Mouse (Mus musculus) CH12.LX (cell line): Measurements from ENCODE around the gene Sstr4. TPM values are rescaled to one million over a fixed set of nuclear protein-coding genes. Genes with fewer than 3 reads are reported as not detected.

Source experiments
- DNase-seq: peaks from one replicate; pipeline ENCODE4 v3.0.0-alpha.2; 2013; ENCODE audit errors: extremely low read depth
- H3K27ac ChIP-seq: 2 replicates; pipeline ENCODE4 v1.5.1; 2012; ENCODE audit warnings: low read depth, mild to moderate bottlenecking, control low read depth, moderate library complexity; ENCODE audit not compliant: insufficient read depth
- H3K27me3 ChIP-seq: replicated peaks from 2 replicates; pipeline ENCODE3; 2012; ENCODE audit warnings: inconsistent platforms
- H3K36me3 ChIP-seq, 2 experiments: replicated peaks in 1 of 2; 2 replicates each; pipeline versions ENCODE3 to v1.6.1; 2012; ENCODE audit warnings: inconsistent platforms in 1 of 2, low read length in 1 of 2, mild to moderate bottlenecking in 1 of 2, mixed read lengths in 1 of 2, moderate library complexity in 1 of 2; ENCODE audit not compliant: control insufficient read depth in 1 of 2, insufficient read depth in 1 of 2
- H3K4me1 ChIP-seq, 2 experiments: 2 replicates each; pipeline ENCODE4 v1.6.1; 2012; ENCODE audit warnings: inconsistent platforms in 1 of 2, moderate library complexity in 1 of 2; ENCODE audit not compliant: insufficient read depth in 2 of 2, control insufficient read depth in 1 of 2
- H3K4me2 ChIP-seq: 2 replicates; pipeline ENCODE4 v1.6.1; 2012; ENCODE audit warnings: low read depth, mild to moderate bottlenecking, control low read depth; ENCODE audit not compliant: poor library complexity, insufficient read depth, severe bottlenecking
- H3K4me3 ChIP-seq, 3 experiments: fragments of 150-350 bp in 1 of 3; sonication (generic) in 1 of 3; replicated peaks in 1 of 3; 2 replicates each; pipeline versions ENCODE3 to v1.5.1; 2011 to 2012; ENCODE audit warnings: low read depth in 2 of 3, low read length in 2 of 3, mild to moderate bottlenecking in 2 of 3, moderate library complexity in 2 of 3, control low read depth in 1 of 3, improper control_type of control experiment in 1 of 3, inconsistent platforms in 1 of 3, mixed read lengths in 1 of 3; ENCODE audit not compliant: poor library complexity in 1 of 3
- H3K79me2 ChIP-seq: replicated peaks from 2 replicates; pipeline ENCODE4 v1.6.1; 2012; ENCODE audit warnings: mild to moderate bottlenecking, moderate library complexity; ENCODE audit not compliant: control insufficient read depth, poor library complexity, insufficient read depth, severe bottlenecking; ENCODE audit errors: extremely low read depth
- H3K9ac ChIP-seq: 2 replicates; pipeline ENCODE4 v1.6.1; 2012; ENCODE audit warnings: low read depth, mild to moderate bottlenecking, control low read depth, moderate library complexity; ENCODE audit not compliant: insufficient read depth
- H3K9me3 ChIP-seq: replicated peaks from 2 replicates; pipeline ENCODE3; 2012; ENCODE audit warnings: low read length, inconsistent platforms, mixed read lengths
- BHLHE40 ChIP-seq: IDR thresholded peaks from 2 replicates; pipeline ENCODE4 v1.6.1; 2011; ENCODE audit warnings: mild to moderate bottlenecking, low read depth, low read length, improper control_type of control experiment
- CHD2 ChIP-seq: IDR thresholded peaks from 2 replicates; pipeline ENCODE4 v1.6.1; 2011; ENCODE audit warnings: low read length, improper control_type of control experiment
- CTCF ChIP-seq, 2 experiments: IDR thresholded peaks in 1 of 2; conservative IDR thresholded peaks in 1 of 2; 2 replicates each; pipeline ENCODE4 v1.5.1; 2011 to 2012; ENCODE audit warnings: low read depth in 2 of 2, low read length in 2 of 2, improper control_type of control experiment in 1 of 2, inconsistent platforms in 1 of 2, mild to moderate bottlenecking in 1 of 2, moderate library complexity in 1 of 2
- EP300 ChIP-seq: IDR thresholded peaks from 2 replicates; pipeline ENCODE4 v1.6.1; 2011; ENCODE audit warnings: low read length, improper control_type of control experiment
- ETS1 ChIP-seq: conservative IDR thresholded peaks from 2 replicates; pipeline ENCODE4 v1.6.1; 2012; ENCODE audit warnings: low read depth, mild to moderate bottlenecking, inconsistent platforms, low read length, improper control_type of control experiment, moderate library complexity
- MAFK ChIP-seq: IDR thresholded peaks from 2 replicates; pipeline ENCODE4 v1.6.1; 2011; ENCODE audit warnings: low read length, improper control_type of control experiment; ENCODE audit not compliant: insufficient replicate concordance
- MAX ChIP-seq: IDR thresholded peaks from 2 replicates; pipeline ENCODE4 v1.6.1; 2011; ENCODE audit warnings: low read length, improper control_type of control experiment
- MAZ ChIP-seq: IDR thresholded peaks from 2 replicates; pipeline ENCODE4 v1.6.1; 2012; ENCODE audit warnings: low read depth, mild to moderate bottlenecking, inconsistent platforms, low read length, improper control_type of control experiment, moderate library complexity
- MEF2A ChIP-seq: IDR thresholded peaks from 2 replicates; pipeline ENCODE4 v1.6.1; 2014; ENCODE audit warnings: low read depth, mild to moderate bottlenecking, inconsistent platforms, low read length, improper control_type of control experiment, borderline replicate concordance
- MXI1 ChIP-seq: IDR thresholded peaks from 2 replicates; pipeline ENCODE4 v1.6.1; 2011; ENCODE audit warnings: mild to moderate bottlenecking, low read depth, low read length, improper control_type of control experiment
- MYC ChIP-seq: IDR thresholded peaks from 2 replicates; pipeline ENCODE4 v1.6.1; 2011; ENCODE audit warnings: low read depth, mild to moderate bottlenecking, improper control_type of control experiment, low read length
- NELFE ChIP-seq: IDR thresholded peaks from 2 replicates; pipeline ENCODE4 v1.6.1; 2011; ENCODE audit warnings: low read depth, low read length, improper control_type of control experiment
- PAX5 ChIP-seq: IDR thresholded peaks from 2 replicates; pipeline ENCODE4 v1.6.1; 2012; ENCODE audit warnings: low read length, inconsistent platforms, mixed read lengths
- POLR2A ChIP-seq: IDR thresholded peaks from 2 replicates; pipeline ENCODE4 v1.6.1; 2011; ENCODE audit warnings: low read depth, mild to moderate bottlenecking, improper control_type of control experiment, low read length
- POLR2AphosphoS2 ChIP-seq: IDR thresholded peaks from 2 replicates; pipeline ENCODE4 v1.6.1; 2011; ENCODE audit warnings: low read depth, low read length, improper control_type of control experiment
- RAD21 ChIP-seq: IDR thresholded peaks from 2 replicates; pipeline ENCODE4 v1.6.1; 2011; ENCODE audit warnings: low read depth, mild to moderate bottlenecking, low read length, improper control_type of control experiment, moderate library complexity
- SIN3A ChIP-seq: IDR thresholded peaks from 2 replicates; pipeline ENCODE4 v1.6.1; 2012; ENCODE audit warnings: low read length, improper control_type of control experiment, inconsistent platforms
- SMC3 ChIP-seq: IDR thresholded peaks from 2 replicates; pipeline ENCODE4 v1.6.1; 2011; ENCODE audit warnings: low read depth, low read length, improper control_type of control experiment
- TBP ChIP-seq: conservative IDR thresholded peaks from 2 replicates; pipeline ENCODE4 v1.6.1; 2011; ENCODE audit warnings: low read depth, low read length, improper control_type of control experiment
- USF2 ChIP-seq: conservative IDR thresholded peaks from 2 replicates; pipeline ENCODE4 v1.6.1; 2011; ENCODE audit warnings: low read depth, low read length, improper control_type of control experiment
- ZC3H11A ChIP-seq: IDR thresholded peaks from 2 replicates; pipeline ENCODE4 v1.6.1; 2012; ENCODE audit warnings: low read depth, mild to moderate bottlenecking, inconsistent platforms, low read length, improper control_type of control experiment
- ZMIZ1 ChIP-seq: IDR thresholded peaks from 2 replicates; pipeline ENCODE4 v1.6.1; 2012; ENCODE audit warnings: low read depth, mild to moderate bottlenecking, inconsistent platforms, low read length, improper control_type of control experiment
- dilution Hi-C: fragments of 300-500 bp; cut with MboI; formaldehyde crosslinking; loops from 2 replicates; pipeline ENCODE4 v1.14.3; 2020; ENCODE audit warnings: low sequenced_read_pairs; ENCODE audit not compliant: extremely low pct_unique_long_range_greater_than_20kb, extremely low pct_ligation_motif_present
- in situ Hi-C: fragments of 300-500 bp; cut with MboI; formaldehyde crosslinking; loops from 3 replicates; pipeline ENCODE4 v1.14.3; 2019; ENCODE audit warnings: low sequenced_read_pairs, low pct_ligation_motif_present, low pct_unique_long_range_greater_than_20kb, mixed read lengths
- polyA plus RNA-seq: library from polyadenylated mRNA; unstranded; fragments of >175 nt; gene quantifications from 2 replicates; pipeline ENCODE4 v1.2.1, GENCODE M21; 2012; ENCODE audit warnings: low read depth; ENCODE audit not compliant: insufficient read length
- total RNA-seq, 2 experiments: library from RNA; depleted of rRNA; stranded (reverse); fragments of 300-350 nt in 1 of 2; fragments of >200 nt in 1 of 2; gene quantifications; 2 replicates each; pipeline ENCODE4 v1.2.3; 2012 to 2014

Gene Sstr4
- total and polyA plus RNA-seq, 3 experiments = not detected

- Histone ChIP-seq H3K4me2 (no peak within 1 kb of the TSS), H3K9me3 (no peaks in the 10 kb centered on the region), H3K36me3 (no peaks in the 10 kb centered on the region), H3K4me1 (peaks cover 0 to 9% of the 10 kb centered on the region in 2 experiments; a peak in 2 of 4 replicates), H3K9ac (no peak within 1 kb of the TSS), H3K4me3 (no peak within 1 kb of the TSS), H3K27ac (no peak within 1 kb of the TSS)
- no peak for DNase-seq
- dilution Hi-C loops (no loop called here), in situ Hi-C loops (no loop called here)
- no peak for TF ChIP-seq MAFK
- no peak for TF ChIP-seq ETS1
- no peak for TF ChIP-seq BHLHE40
- TF ChIP-seq TBP = no peak
- TF ChIP-seq USF2 = no peak
- TF ChIP-seq MAX = no peak
- TF ChIP-seq SIN3A = no peak
- TF ChIP-seq POLR2A = no peak
- no peak for TF ChIP-seq EP300
- no peak for TF ChIP-seq SMC3
- no peak for TF ChIP-seq MYC
- TF ChIP-seq, all 38 proteins: peak for 0
- Histone ChIP-seq H3K79me2 (no peaks in the 10 kb centered on the region), H3K27me3 (no peaks in the 10 kb centered on the region)
Observed at GRCm38 (mm10) chr2:148407870-148408760, 13.0 kb downstream of the Sstr4 start, which contains the start of gene Thbd. Gene Thbd (minus strand): TSS chr2:148408188.

- dilution Hi-C loops (no loop called here), in situ Hi-C loops (no loop called here)
- no peak for DNase-seq
- Histone ChIP-seq H3K9me3 (no peaks in the 10 kb centered on the region), H3K36me3 (no peaks in the 10 kb centered on the region), H3K4me1 (peaks cover 0 to 9% of the 10 kb centered on the region in 2 experiments; a peak in 2 of 4 replicates), H3K27ac (no peak overlapping the region), H3K79me2 (no peaks in the 10 kb centered on the region), H3K9ac (no peak overlapping the region), H3K4me2 (no peak overlapping the region), H3K27me3 (no peaks in the 10 kb centered on the region), H3K4me3 (no peak overlapping the region)
- no peak for TF ChIP-seq MAFK
- TF ChIP-seq SMC3 = no peak
- TF ChIP-seq MEF2A = no peak
- TF ChIP-seq ZC3H11A = no peak
- no peak for TF ChIP-seq RAD21
- no peak for TF ChIP-seq TBP
- TF ChIP-seq BHLHE40 = no peak
- TF ChIP-seq CTCF (conservative IDR thresholded peaks at IDR 0.05 in 1 of 2, IDR thresholded peaks at IDR 0.05 in 1 of 2; ENCODE audit: low read depth in 2 of 2, low read length in 2 of 2) = no peak
- no peak for TF ChIP-seq MXI1
- TF ChIP-seq POLR2AphosphoS2 = no peak
- TF ChIP-seq ZMIZ1 = no peak
- TF ChIP-seq EP300 = no peak
- TF ChIP-seq NELFE = no peak
- no peak for TF ChIP-seq POLR2A
- no peak for TF ChIP-seq CHD2
- no peak for TF ChIP-seq PAX5
- TF ChIP-seq MAZ = no peak
- TF ChIP-seq, all 38 proteins: peak for 0
Observed at GRCm38 (mm10) chr2:148408761-148409120, 13.6 kb downstream of the Sstr4 start.
